Mouse (Mus musculus) CH12.LX (cell line): ENCODE data around the gene Tldc1. TPM values are rescaled to one million over a fixed set of nuclear protein-coding genes. Genes with fewer than 3 reads are reported as not detected.
A peak's percentile ranks its signal among the peaks of the same experiment; 100 is the strongest.

Experiments used
- DNase-seq: peaks from one replicate; pipeline ENCODE4 v3.0.0-alpha.2; 2013; ENCODE audit errors: extremely low read depth
- H3K27ac ChIP-seq: 2 replicates; pipeline ENCODE4 v1.5.1; 2012; ENCODE audit warnings: low read depth, mild to moderate bottlenecking, control low read depth, moderate library complexity; ENCODE audit not compliant: insufficient read depth
- H3K27me3 ChIP-seq: replicated peaks from 2 replicates; pipeline ENCODE3; 2012; ENCODE audit warnings: inconsistent platforms
- H3K36me3 ChIP-seq, 2 experiments: replicated peaks in 1 of 2; 2 replicates each; pipeline versions ENCODE3 to v1.6.1; 2012; ENCODE audit warnings: inconsistent platforms in 1 of 2, low read length in 1 of 2, mild to moderate bottlenecking in 1 of 2, mixed read lengths in 1 of 2, moderate library complexity in 1 of 2; ENCODE audit not compliant: control insufficient read depth in 1 of 2, insufficient read depth in 1 of 2
- H3K4me1 ChIP-seq, 2 experiments: 2 replicates each; pipeline ENCODE4 v1.6.1; 2012; ENCODE audit warnings: inconsistent platforms in 1 of 2, moderate library complexity in 1 of 2; ENCODE audit not compliant: insufficient read depth in 2 of 2, control insufficient read depth in 1 of 2
- H3K4me2 ChIP-seq: 2 replicates; pipeline ENCODE4 v1.6.1; 2012; ENCODE audit warnings: low read depth, mild to moderate bottlenecking, control low read depth; ENCODE audit not compliant: poor library complexity, insufficient read depth, severe bottlenecking
- H3K4me3 ChIP-seq, 3 experiments: fragments of 150-350 bp in 1 of 3; sonication (generic) in 1 of 3; replicated peaks in 1 of 3; 2 replicates each; pipeline versions ENCODE3 to v1.5.1; 2011 to 2012; ENCODE audit warnings: low read depth in 2 of 3, low read length in 2 of 3, mild to moderate bottlenecking in 2 of 3, moderate library complexity in 2 of 3, control low read depth in 1 of 3, improper control_type of control experiment in 1 of 3, inconsistent platforms in 1 of 3, mixed read lengths in 1 of 3; ENCODE audit not compliant: poor library complexity in 1 of 3
- H3K79me2 ChIP-seq: replicated peaks from 2 replicates; pipeline ENCODE4 v1.6.1; 2012; ENCODE audit warnings: mild to moderate bottlenecking, moderate library complexity; ENCODE audit not compliant: control insufficient read depth, poor library complexity, insufficient read depth, severe bottlenecking; ENCODE audit errors: extremely low read depth
- H3K9ac ChIP-seq: 2 replicates; pipeline ENCODE4 v1.6.1; 2012; ENCODE audit warnings: low read depth, mild to moderate bottlenecking, control low read depth, moderate library complexity; ENCODE audit not compliant: insufficient read depth
- H3K9me3 ChIP-seq: replicated peaks from 2 replicates; pipeline ENCODE3; 2012; ENCODE audit warnings: low read length, inconsistent platforms, mixed read lengths
- BHLHE40 ChIP-seq: IDR thresholded peaks from 2 replicates; pipeline ENCODE4 v1.6.1; 2011; ENCODE audit warnings: mild to moderate bottlenecking, low read depth, low read length, improper control_type of control experiment
- CHD1 ChIP-seq: IDR thresholded peaks from 2 replicates; pipeline ENCODE4 v1.6.1; 2012; ENCODE audit warnings: low read depth, low read length, improper control_type of control experiment, inconsistent platforms
- CHD2 ChIP-seq: IDR thresholded peaks from 2 replicates; pipeline ENCODE4 v1.6.1; 2011; ENCODE audit warnings: low read length, improper control_type of control experiment
- CTCF ChIP-seq, 2 experiments: IDR thresholded peaks in 1 of 2; conservative IDR thresholded peaks in 1 of 2; 2 replicates each; pipeline ENCODE4 v1.5.1; 2011 to 2012; ENCODE audit warnings: low read depth in 2 of 2, low read length in 2 of 2, improper control_type of control experiment in 1 of 2, inconsistent platforms in 1 of 2, mild to moderate bottlenecking in 1 of 2, moderate library complexity in 1 of 2
- E2F4 ChIP-seq: IDR thresholded peaks from 2 replicates; pipeline ENCODE4 v1.6.1; 2011; ENCODE audit warnings: low read depth, low read length, improper control_type of control experiment; ENCODE audit not compliant: insufficient replicate concordance
- ELF1 ChIP-seq: IDR thresholded peaks from 2 replicates; pipeline ENCODE4 v1.6.1; 2014; ENCODE audit warnings: low read depth, mild to moderate bottlenecking, inconsistent platforms, low read length, improper control_type of control experiment
- EP300 ChIP-seq: IDR thresholded peaks from 2 replicates; pipeline ENCODE4 v1.6.1; 2011; ENCODE audit warnings: low read length, improper control_type of control experiment
- ETS1 ChIP-seq: conservative IDR thresholded peaks from 2 replicates; pipeline ENCODE4 v1.6.1; 2012; ENCODE audit warnings: low read depth, mild to moderate bottlenecking, inconsistent platforms, low read length, improper control_type of control experiment, moderate library complexity
- GABPA ChIP-seq: IDR thresholded peaks from 2 replicates; pipeline ENCODE4 v1.6.1; 2012; ENCODE audit warnings: low read depth, low read length, improper control_type of control experiment, inconsistent platforms; ENCODE audit not compliant: insufficient replicate concordance
- HCFC1 ChIP-seq: IDR thresholded peaks from 2 replicates; pipeline ENCODE4 v1.6.1; 2012; ENCODE audit warnings: low read depth, mild to moderate bottlenecking, inconsistent platforms, low read length, improper control_type of control experiment
- IRF4 ChIP-seq: IDR thresholded peaks from 2 replicates; pipeline ENCODE4 v1.6.1; 2014; ENCODE audit warnings: low read depth, mild to moderate bottlenecking, inconsistent platforms, low read length, improper control_type of control experiment
- JUN ChIP-seq: IDR thresholded peaks from 2 replicates; pipeline ENCODE4 v1.6.1; 2011; ENCODE audit warnings: low read depth, mild to moderate bottlenecking, low read length, improper control_type of control experiment, moderate library complexity; ENCODE audit not compliant: insufficient read depth
- JUND ChIP-seq: conservative IDR thresholded peaks from 2 replicates; pipeline ENCODE4 v1.6.1; 2011; ENCODE audit warnings: low read depth, low read length, improper control_type of control experiment
- KAT2A ChIP-seq: IDR thresholded peaks from 2 replicates; pipeline ENCODE4 v1.6.1; 2012; ENCODE audit warnings: low read length, improper control_type of control experiment, inconsistent platforms; ENCODE audit not compliant: insufficient replicate concordance
- MAFK ChIP-seq: IDR thresholded peaks from 2 replicates; pipeline ENCODE4 v1.6.1; 2011; ENCODE audit warnings: low read length, improper control_type of control experiment; ENCODE audit not compliant: insufficient replicate concordance
- MAX ChIP-seq: IDR thresholded peaks from 2 replicates; pipeline ENCODE4 v1.6.1; 2011; ENCODE audit warnings: low read length, improper control_type of control experiment
- MAZ ChIP-seq: IDR thresholded peaks from 2 replicates; pipeline ENCODE4 v1.6.1; 2012; ENCODE audit warnings: low read depth, mild to moderate bottlenecking, inconsistent platforms, low read length, improper control_type of control experiment, moderate library complexity
- MEF2A ChIP-seq: IDR thresholded peaks from 2 replicates; pipeline ENCODE4 v1.6.1; 2014; ENCODE audit warnings: low read depth, mild to moderate bottlenecking, inconsistent platforms, low read length, improper control_type of control experiment, borderline replicate concordance
- MXI1 ChIP-seq: IDR thresholded peaks from 2 replicates; pipeline ENCODE4 v1.6.1; 2011; ENCODE audit warnings: mild to moderate bottlenecking, low read depth, low read length, improper control_type of control experiment
- MYC ChIP-seq: IDR thresholded peaks from 2 replicates; pipeline ENCODE4 v1.6.1; 2011; ENCODE audit warnings: low read depth, mild to moderate bottlenecking, improper control_type of control experiment, low read length
- NELFE ChIP-seq: IDR thresholded peaks from 2 replicates; pipeline ENCODE4 v1.6.1; 2011; ENCODE audit warnings: low read depth, low read length, improper control_type of control experiment
- NRF1 ChIP-seq: IDR thresholded peaks from 2 replicates; pipeline ENCODE4 v1.6.1; 2014; ENCODE audit warnings: low read depth, mild to moderate bottlenecking, inconsistent platforms, low read length, improper control_type of control experiment, moderate library complexity
- PAX5 ChIP-seq: IDR thresholded peaks from 2 replicates; pipeline ENCODE4 v1.6.1; 2012; ENCODE audit warnings: low read length, inconsistent platforms, mixed read lengths
- POLR2A ChIP-seq: IDR thresholded peaks from 2 replicates; pipeline ENCODE4 v1.6.1; 2011; ENCODE audit warnings: low read depth, mild to moderate bottlenecking, improper control_type of control experiment, low read length
- POLR2AphosphoS2 ChIP-seq: IDR thresholded peaks from 2 replicates; pipeline ENCODE4 v1.6.1; 2011; ENCODE audit warnings: low read depth, low read length, improper control_type of control experiment
- RAD21 ChIP-seq: IDR thresholded peaks from 2 replicates; pipeline ENCODE4 v1.6.1; 2011; ENCODE audit warnings: low read depth, mild to moderate bottlenecking, low read length, improper control_type of control experiment, moderate library complexity
- RCOR1 ChIP-seq: conservative IDR thresholded peaks from 2 replicates; pipeline ENCODE4 v1.6.1; 2012; ENCODE audit warnings: low read depth, mild to moderate bottlenecking, inconsistent platforms, low read length, improper control_type of control experiment
- SIN3A ChIP-seq: IDR thresholded peaks from 2 replicates; pipeline ENCODE4 v1.6.1; 2012; ENCODE audit warnings: low read length, improper control_type of control experiment, inconsistent platforms
- SMC3 ChIP-seq: IDR thresholded peaks from 2 replicates; pipeline ENCODE4 v1.6.1; 2011; ENCODE audit warnings: low read depth, low read length, improper control_type of control experiment
- TBP ChIP-seq: conservative IDR thresholded peaks from 2 replicates; pipeline ENCODE4 v1.6.1; 2011; ENCODE audit warnings: low read depth, low read length, improper control_type of control experiment
- TCF12 ChIP-seq: IDR thresholded peaks from 2 replicates; pipeline ENCODE4 v1.6.1; 2014; ENCODE audit warnings: low read depth, mild to moderate bottlenecking, inconsistent platforms, low read length, improper control_type of control experiment
- UBTF ChIP-seq: IDR thresholded peaks from 2 replicates; pipeline ENCODE4 v1.6.1; 2012; ENCODE audit warnings: low read depth, mild to moderate bottlenecking, inconsistent platforms, low read length, improper control_type of control experiment, moderate library complexity
- USF1 ChIP-seq: IDR thresholded peaks from 2 replicates; pipeline ENCODE4 v1.6.1; 2014; ENCODE audit warnings: low read depth, mild to moderate bottlenecking, inconsistent platforms, low read length, improper control_type of control experiment
- USF2 ChIP-seq: conservative IDR thresholded peaks from 2 replicates; pipeline ENCODE4 v1.6.1; 2011; ENCODE audit warnings: low read depth, low read length, improper control_type of control experiment
- ZC3H11A ChIP-seq: IDR thresholded peaks from 2 replicates; pipeline ENCODE4 v1.6.1; 2012; ENCODE audit warnings: low read depth, mild to moderate bottlenecking, inconsistent platforms, low read length, improper control_type of control experiment
- ZKSCAN1 ChIP-seq: IDR thresholded peaks from 2 replicates; pipeline ENCODE4 v1.6.1; 2012; ENCODE audit warnings: low read depth, inconsistent platforms, low read length, improper control_type of control experiment, borderline replicate concordance
- ZMIZ1 ChIP-seq: IDR thresholded peaks from 2 replicates; pipeline ENCODE4 v1.6.1; 2012; ENCODE audit warnings: low read depth, mild to moderate bottlenecking, inconsistent platforms, low read length, improper control_type of control experiment
- ZNF384 ChIP-seq: IDR thresholded peaks from 2 replicates; pipeline ENCODE4 v1.6.1; 2012; ENCODE audit warnings: low read depth, low read length, improper control_type of control experiment, inconsistent platforms
- dilution Hi-C: fragments of 300-500 bp; cut with MboI; formaldehyde crosslinking; loops from 2 replicates; pipeline ENCODE4 v1.14.3; 2020; ENCODE audit warnings: low sequenced_read_pairs; ENCODE audit not compliant: extremely low pct_unique_long_range_greater_than_20kb, extremely low pct_ligation_motif_present
- in situ Hi-C: fragments of 300-500 bp; cut with MboI; formaldehyde crosslinking; loops from 3 replicates; pipeline ENCODE4 v1.14.3; 2019; ENCODE audit warnings: low sequenced_read_pairs, low pct_ligation_motif_present, low pct_unique_long_range_greater_than_20kb, mixed read lengths
- polyA plus RNA-seq: library from polyadenylated mRNA; unstranded; fragments of >175 nt; gene quantifications from 2 replicates; pipeline ENCODE4 v1.2.1, GENCODE M21; 2012; ENCODE audit warnings: low read depth; ENCODE audit not compliant: insufficient read length
- total RNA-seq, 2 experiments: library from RNA; depleted of rRNA; stranded (reverse); fragments of 300-350 nt in 1 of 2; fragments of >200 nt in 1 of 2; gene quantifications; 2 replicates each; pipeline ENCODE4 v1.2.3; 2012 to 2014

The Tldc1 gene
- total and polyA plus RNA-seq, 3 experiments = 3.8 to 10.4 (median 7.7) TPM

DNA sequence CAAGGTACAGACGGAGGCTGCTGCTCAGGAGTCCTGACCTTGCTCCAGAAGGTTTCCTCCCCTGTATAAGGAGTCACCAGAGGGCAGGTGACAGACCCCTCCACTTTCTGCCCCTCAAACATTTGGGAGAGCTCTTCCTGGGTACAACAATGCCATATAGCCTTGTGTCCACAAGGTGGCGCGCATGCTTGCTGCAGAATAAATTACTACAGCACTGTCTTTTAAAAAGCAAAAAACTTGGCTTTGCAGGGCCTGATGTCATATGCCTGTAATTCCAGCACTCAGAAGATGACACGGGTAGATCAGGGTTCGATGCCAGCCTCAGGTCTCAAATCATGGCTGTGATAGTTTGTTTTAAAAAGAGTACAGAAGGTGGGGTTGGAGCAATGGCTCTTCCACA, 4.5 kb upstream of the Tldc1 start:
- no peaks in the 10 kb centered on the region for H3K36me3 ChIP-seq
- TF ChIP-seq JUN (no peak), MEF2A (no peak), MAZ (no peak), NRF1 (no peak), ZMIZ1 (no peak), TBP (no peak), HCFC1 (no peak), ETS1 (no peak), POLR2A (no peak), ZC3H11A (peak; percentile 87), ZKSCAN1 (no peak), BHLHE40 (no peak), USF2 (no peak), NELFE (peak; percentile 28; the same call in 1 of the 2 replicates), USF1 (no peak), MAX (0 out of 2 replicates have a peak, but pooled peaks have one; percentile 18), KAT2A (no peak), SMC3 (peak; percentile 98), CHD2 (no peak), CHD1 (no peak), ZNF384 (peak; percentile 85), IRF4 (peak; percentile 41; the same call in 1 of the 2 replicates), RCOR1 (no peak), UBTF (no peak), SIN3A (no peak), MYC (no peak), CTCF (conservative IDR thresholded peaks at IDR 0.05 in 1 of 2, IDR thresholded peaks at IDR 0.05 in 1 of 2; ENCODE audit: low read depth in 2 of 2, low read length in 2 of 2) (peak; percentile 88 to 97), MXI1 (no peak), EP300 (no peak), MAFK (no peak), GABPA (no peak), RAD21 (peak; percentile 93), E2F4 (no peak), POLR2AphosphoS2 (no peak), PAX5 (no peak), TCF12 (peak; percentile 27; the same call in 1 of the 2 replicates), JUND (no peak), ELF1 (peak; percentile 42; the same call in 1 of the 2 replicates)
- no peaks in the 10 kb centered on the region for H3K9me3 ChIP-seq
- peaks cover 21 to 64% of the 10 kb centered on the region in 2 experiments for H3K4me1 ChIP-seq
- no peak overlapping the region for H3K27ac ChIP-seq
- no peak overlapping the region for H3K4me2 ChIP-seq
- H3K27me3 ChIP-seq = peaks cover 2% of the 10 kb centered on the region
- no peak overlapping the region for H3K4me3 ChIP-seq
- in situ Hi-C loops = loop anchor here (5.0 kb wide), 2 partner anchors 60 to 140 kb away; partner anchors contain the start of gene Cotl1
- H3K9ac ChIP-seq = no peak overlapping the region
- DNase-seq = peak; percentile 91
- no peaks in the 10 kb centered on the region for H3K79me2 ChIP-seq
- dilution Hi-C loops = no loop called here
